Mouse (Mus musculus): Measurements from ENCODE around the gene Trim45. TPM values are rescaled to one million over a fixed set of nuclear protein-coding genes. Genes with fewer than 3 reads are reported as not detected.

Trim45 gene
- total and polyA plus RNA-seq, 3 experiments: 2.1 to 4.4 (median 2.7) TPM

DNA sequence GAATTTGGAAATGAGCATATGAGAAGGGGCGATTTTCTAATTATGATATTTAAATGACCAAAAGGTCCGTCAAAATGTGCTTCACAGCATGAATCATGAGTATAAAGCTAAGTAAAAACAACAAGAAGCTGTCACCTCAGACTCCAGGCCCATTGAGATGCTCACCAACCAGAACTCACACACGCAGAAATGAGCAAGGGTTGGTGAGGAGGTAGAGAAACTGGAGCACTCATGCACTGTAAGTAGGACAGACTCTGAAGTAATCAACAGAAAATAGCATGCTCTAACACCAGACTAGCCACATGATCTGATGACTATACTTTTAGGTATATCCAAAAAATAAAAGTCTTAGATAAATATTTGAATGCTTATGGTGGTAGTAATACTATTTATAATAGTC, 31.6 kb upstream of the Trim45 start:
- Histone ChIP-seq H3K36me3 (replicated peaks in 1 of 2; ENCODE audit: control insufficient read depth in 1 of 2, insufficient read depth in 1 of 2, low read length in 1 of 2) (no peaks in the 10 kb centered on the region), H3K4me2 (ENCODE audit: insufficient read depth, low read depth, poor library complexity, severe bottlenecking) (no peak overlapping the region), H3K79me2 (replicated peaks; ENCODE audit: control insufficient read depth, extremely low read depth, insufficient read depth, poor library complexity, severe bottlenecking) (no peaks in the 10 kb centered on the region), H3K4me3 (replicated peaks in 1 of 3; ENCODE audit: low read depth in 2 of 3, low read length in 2 of 3, poor library complexity in 1 of 3) (no peak overlapping the region), H3K9me3 (replicated peaks; ENCODE audit: low read length) (peaks cover 7% of the 10 kb centered on the region), H3K27me3 (replicated peaks) (no peaks in the 10 kb centered on the region), H3K9ac (ENCODE audit: insufficient read depth, low read depth) (no peak overlapping the region), H3K4me1 (ENCODE audit: control insufficient read depth in 1 of 2, insufficient read depth in 2 of 2) (peaks cover 10 to 25% of the 10 kb centered on the region in 2 experiments), H3K27ac (ENCODE audit: insufficient read depth, low read depth) (no peak overlapping the region)
- no peak for DNase-seq (ENCODE audit: extremely low read depth)
- dilution Hi-C loops (cut with MboI; ENCODE audit: extremely low pct_ligation_motif_present, extremely low pct_unique_long_range_greater_than_20kb, low sequenced_read_pairs) (no loop called here), in situ Hi-C loops (cut with MboI; ENCODE audit: low pct_ligation_motif_present, low pct_unique_long_range_greater_than_20kb, low sequenced_read_pairs) (no loop called here)
- no peak for TF ChIP-seq SIN3A (IDR thresholded peaks at IDR 0.05; ENCODE audit: low read length)
- no peak for TF ChIP-seq RAD21 (IDR thresholded peaks at IDR 0.05; ENCODE audit: low read depth, low read length)
- TF ChIP-seq MEF2A (IDR thresholded peaks at IDR 0.05; ENCODE audit: borderline replicate concordance, low read depth, low read length): no peak
- no peak for TF ChIP-seq TBP (conservative IDR thresholded peaks at IDR 0.05; ENCODE audit: low read depth, low read length)
- TF ChIP-seq NELFE (IDR thresholded peaks at IDR 0.05; ENCODE audit: low read depth, low read length): no peak
- TF ChIP-seq CTCF (conservative IDR thresholded peaks at IDR 0.05 in 1 of 2, IDR thresholded peaks at IDR 0.05 in 1 of 2; ENCODE audit: low read depth in 2 of 2, low read length in 2 of 2): no peak
- no peak for TF ChIP-seq TCF12 (IDR thresholded peaks at IDR 0.05; ENCODE audit: low read depth, low read length)
- TF ChIP-seq CHD2 (IDR thresholded peaks at IDR 0.05; ENCODE audit: low read length): no peak
- no peak for TF ChIP-seq MAFK (IDR thresholded peaks at IDR 0.05; ENCODE audit: insufficient replicate concordance, low read length)
- no peak for TF ChIP-seq BHLHE40 (IDR thresholded peaks at IDR 0.05; ENCODE audit: low read depth, low read length)
- TF ChIP-seq MAZ (IDR thresholded peaks at IDR 0.05; ENCODE audit: low read depth, low read length): no peak
- TF ChIP-seq EP300 (IDR thresholded peaks at IDR 0.05; ENCODE audit: low read length): no peak

DNA sequence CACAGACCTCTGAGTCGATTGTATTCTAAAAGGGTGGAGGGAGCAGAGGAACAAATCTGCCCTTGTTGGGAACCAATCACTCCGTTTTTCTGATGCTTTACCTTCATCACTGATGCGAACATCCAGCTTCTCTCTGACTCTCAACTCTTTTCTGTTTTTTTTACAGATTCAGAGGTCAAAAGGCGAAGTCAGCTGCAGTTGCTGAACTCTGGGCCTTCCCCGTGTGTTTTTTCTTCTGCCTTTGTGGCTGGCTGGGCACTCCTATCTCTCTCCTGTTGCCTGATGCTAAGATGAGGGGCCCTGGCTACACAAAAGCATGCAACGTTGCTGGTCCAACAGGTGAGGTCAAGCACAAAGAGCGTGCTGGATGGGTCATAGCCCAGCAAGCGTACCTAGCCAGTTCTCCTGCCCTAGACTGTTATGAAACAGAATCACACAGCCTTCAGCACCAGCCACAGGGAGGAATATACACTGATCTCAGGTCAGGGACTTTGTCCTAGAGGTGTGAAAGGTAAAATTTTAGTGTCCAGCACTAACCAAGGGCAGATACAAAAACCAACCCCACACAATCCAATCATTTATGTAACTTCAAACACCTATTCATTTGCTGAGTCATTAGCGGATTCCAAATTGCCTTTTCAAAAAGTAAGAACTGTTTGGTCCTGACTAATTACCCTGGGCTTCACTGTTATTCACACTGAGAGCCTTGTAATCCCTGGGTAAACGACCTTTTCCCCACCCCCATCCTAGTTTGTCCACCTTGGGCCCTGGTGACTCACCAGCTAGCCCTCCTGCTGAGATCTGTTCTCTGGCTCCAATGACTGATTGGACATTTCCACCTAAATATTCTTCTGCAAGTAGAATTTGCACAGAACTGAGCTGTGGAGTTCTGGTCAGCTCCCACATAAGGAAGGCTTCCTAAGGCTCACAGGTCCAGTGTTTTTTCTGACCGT, 29.3 kb upstream of the Trim45 start:
- Histone ChIP-seq H3K9ac (ENCODE audit: insufficient read depth, low read depth) (no peak overlapping the region), H3K4me3 (replicated peaks in 1 of 3; ENCODE audit: low read depth in 2 of 3, low read length in 2 of 3, poor library complexity in 1 of 3) (no peak overlapping the region), H3K79me2 (replicated peaks; ENCODE audit: control insufficient read depth, extremely low read depth, insufficient read depth, poor library complexity, severe bottlenecking) (no peaks in the 10 kb centered on the region), H3K4me2 (ENCODE audit: insufficient read depth, low read depth, poor library complexity, severe bottlenecking) (no peak overlapping the region), H3K4me1 (ENCODE audit: control insufficient read depth in 1 of 2, insufficient read depth in 2 of 2) (peaks cover 10 to 25% of the 10 kb centered on the region in 2 experiments), H3K27me3 (replicated peaks) (no peaks in the 10 kb centered on the region), H3K9me3 (replicated peaks; ENCODE audit: low read length) (no peaks in the 10 kb centered on the region), H3K36me3 (replicated peaks in 1 of 2; ENCODE audit: control insufficient read depth in 1 of 2, insufficient read depth in 1 of 2, low read length in 1 of 2) (no peaks in the 10 kb centered on the region), H3K27ac (ENCODE audit: insufficient read depth, low read depth) (no peak overlapping the region)
- no peak for TF ChIP-seq MAX (IDR thresholded peaks at IDR 0.05; ENCODE audit: low read length)
- TF ChIP-seq CHD2 (IDR thresholded peaks at IDR 0.05; ENCODE audit: low read length): peak; percentile 38; the same call in 1 of the 2 replicates
- no peak; the same call in 1 of the 2 replicates for TF ChIP-seq CHD1 (IDR thresholded peaks at IDR 0.05; ENCODE audit: low read depth, low read length)
- TF ChIP-seq MEF2A (IDR thresholded peaks at IDR 0.05; ENCODE audit: borderline replicate concordance, low read depth, low read length): no peak
- TF ChIP-seq EP300 (IDR thresholded peaks at IDR 0.05; ENCODE audit: low read length): no peak
- TF ChIP-seq MAFK (IDR thresholded peaks at IDR 0.05; ENCODE audit: insufficient replicate concordance, low read length): 0 out of 2 replicates have a peak, but pooled peaks have one; percentile 7
- no peak for TF ChIP-seq JUND (conservative IDR thresholded peaks at IDR 0.05; ENCODE audit: low read depth, low read length)
- peak; percentile 84 for TF ChIP-seq ZNF384 (IDR thresholded peaks at IDR 0.05; ENCODE audit: low read depth, low read length)
- TF ChIP-seq GABPA (IDR thresholded peaks at IDR 0.05; ENCODE audit: insufficient replicate concordance, low read depth, low read length): no peak
- TF ChIP-seq TCF12 (IDR thresholded peaks at IDR 0.05; ENCODE audit: low read depth, low read length): peak; percentile 63; the same call in 1 of the 2 replicates
- no peak for TF ChIP-seq JUN (IDR thresholded peaks at IDR 0.05; ENCODE audit: insufficient read depth, low read depth, low read length)
- in situ Hi-C loops (cut with MboI; ENCODE audit: low pct_ligation_motif_present, low pct_unique_long_range_greater_than_20kb, low sequenced_read_pairs): no loop called here
- no peak for DNase-seq (ENCODE audit: extremely low read depth)
- dilution Hi-C loops (cut with MboI; ENCODE audit: extremely low pct_ligation_motif_present, extremely low pct_unique_long_range_greater_than_20kb, low sequenced_read_pairs): no loop called here
